Mouse (Mus musculus) CH12.LX (cell line): Measurements from ENCODE around the gene Siah2. TPM values are rescaled to one million over a fixed set of nuclear protein-coding genes. Genes with fewer than 3 reads are reported as not detected.

Source experiments
- DNase-seq: peaks from one replicate; pipeline ENCODE4 v3.0.0-alpha.2; 2013; ENCODE audit errors: extremely low read depth
- H3K27ac ChIP-seq: 2 replicates; pipeline ENCODE4 v1.5.1; 2012; ENCODE audit warnings: low read depth, mild to moderate bottlenecking, control low read depth, moderate library complexity; ENCODE audit not compliant: insufficient read depth
- H3K27me3 ChIP-seq: replicated peaks from 2 replicates; pipeline ENCODE3; 2012; ENCODE audit warnings: inconsistent platforms
- H3K36me3 ChIP-seq, 2 experiments: replicated peaks in 1 of 2; 2 replicates each; pipeline versions ENCODE3 to v1.6.1; 2012; ENCODE audit warnings: inconsistent platforms in 1 of 2, low read length in 1 of 2, mild to moderate bottlenecking in 1 of 2, mixed read lengths in 1 of 2, moderate library complexity in 1 of 2; ENCODE audit not compliant: control insufficient read depth in 1 of 2, insufficient read depth in 1 of 2
- H3K4me1 ChIP-seq, 2 experiments: 2 replicates each; pipeline ENCODE4 v1.6.1; 2012; ENCODE audit warnings: inconsistent platforms in 1 of 2, moderate library complexity in 1 of 2; ENCODE audit not compliant: insufficient read depth in 2 of 2, control insufficient read depth in 1 of 2
- H3K4me2 ChIP-seq: 2 replicates; pipeline ENCODE4 v1.6.1; 2012; ENCODE audit warnings: low read depth, mild to moderate bottlenecking, control low read depth; ENCODE audit not compliant: poor library complexity, insufficient read depth, severe bottlenecking
- H3K4me3 ChIP-seq, 3 experiments: fragments of 150-350 bp in 1 of 3; sonication (generic) in 1 of 3; replicated peaks in 1 of 3; 2 replicates each; pipeline versions ENCODE3 to v1.5.1; 2011 to 2012; ENCODE audit warnings: low read depth in 2 of 3, low read length in 2 of 3, mild to moderate bottlenecking in 2 of 3, moderate library complexity in 2 of 3, control low read depth in 1 of 3, improper control_type of control experiment in 1 of 3, inconsistent platforms in 1 of 3, mixed read lengths in 1 of 3; ENCODE audit not compliant: poor library complexity in 1 of 3
- H3K79me2 ChIP-seq: replicated peaks from 2 replicates; pipeline ENCODE4 v1.6.1; 2012; ENCODE audit warnings: mild to moderate bottlenecking, moderate library complexity; ENCODE audit not compliant: control insufficient read depth, poor library complexity, insufficient read depth, severe bottlenecking; ENCODE audit errors: extremely low read depth
- H3K9ac ChIP-seq: 2 replicates; pipeline ENCODE4 v1.6.1; 2012; ENCODE audit warnings: low read depth, mild to moderate bottlenecking, control low read depth, moderate library complexity; ENCODE audit not compliant: insufficient read depth
- H3K9me3 ChIP-seq: replicated peaks from 2 replicates; pipeline ENCODE3; 2012; ENCODE audit warnings: low read length, inconsistent platforms, mixed read lengths
- BHLHE40 ChIP-seq: IDR thresholded peaks from 2 replicates; pipeline ENCODE4 v1.6.1; 2011; ENCODE audit warnings: mild to moderate bottlenecking, low read depth, low read length, improper control_type of control experiment
- CHD1 ChIP-seq: IDR thresholded peaks from 2 replicates; pipeline ENCODE4 v1.6.1; 2012; ENCODE audit warnings: low read depth, low read length, improper control_type of control experiment, inconsistent platforms
- CHD2 ChIP-seq: IDR thresholded peaks from 2 replicates; pipeline ENCODE4 v1.6.1; 2011; ENCODE audit warnings: low read length, improper control_type of control experiment
- CTCF ChIP-seq, 2 experiments: IDR thresholded peaks in 1 of 2; conservative IDR thresholded peaks in 1 of 2; 2 replicates each; pipeline ENCODE4 v1.5.1; 2011 to 2012; ENCODE audit warnings: low read depth in 2 of 2, low read length in 2 of 2, improper control_type of control experiment in 1 of 2, inconsistent platforms in 1 of 2, mild to moderate bottlenecking in 1 of 2, moderate library complexity in 1 of 2
- E2F4 ChIP-seq: IDR thresholded peaks from 2 replicates; pipeline ENCODE4 v1.6.1; 2011; ENCODE audit warnings: low read depth, low read length, improper control_type of control experiment; ENCODE audit not compliant: insufficient replicate concordance
- ETS1 ChIP-seq: conservative IDR thresholded peaks from 2 replicates; pipeline ENCODE4 v1.6.1; 2012; ENCODE audit warnings: low read depth, mild to moderate bottlenecking, inconsistent platforms, low read length, improper control_type of control experiment, moderate library complexity
- JUND ChIP-seq: conservative IDR thresholded peaks from 2 replicates; pipeline ENCODE4 v1.6.1; 2011; ENCODE audit warnings: low read depth, low read length, improper control_type of control experiment
- KAT2A ChIP-seq: IDR thresholded peaks from 2 replicates; pipeline ENCODE4 v1.6.1; 2012; ENCODE audit warnings: low read length, improper control_type of control experiment, inconsistent platforms; ENCODE audit not compliant: insufficient replicate concordance
- MAFK ChIP-seq: IDR thresholded peaks from 2 replicates; pipeline ENCODE4 v1.6.1; 2011; ENCODE audit warnings: low read length, improper control_type of control experiment; ENCODE audit not compliant: insufficient replicate concordance
- MXI1 ChIP-seq: IDR thresholded peaks from 2 replicates; pipeline ENCODE4 v1.6.1; 2011; ENCODE audit warnings: mild to moderate bottlenecking, low read depth, low read length, improper control_type of control experiment
- POLR2AphosphoS2 ChIP-seq: IDR thresholded peaks from 2 replicates; pipeline ENCODE4 v1.6.1; 2011; ENCODE audit warnings: low read depth, low read length, improper control_type of control experiment
- RCOR1 ChIP-seq: conservative IDR thresholded peaks from 2 replicates; pipeline ENCODE4 v1.6.1; 2012; ENCODE audit warnings: low read depth, mild to moderate bottlenecking, inconsistent platforms, low read length, improper control_type of control experiment
- SIN3A ChIP-seq: IDR thresholded peaks from 2 replicates; pipeline ENCODE4 v1.6.1; 2012; ENCODE audit warnings: low read length, improper control_type of control experiment, inconsistent platforms
- TCF12 ChIP-seq: IDR thresholded peaks from 2 replicates; pipeline ENCODE4 v1.6.1; 2014; ENCODE audit warnings: low read depth, mild to moderate bottlenecking, inconsistent platforms, low read length, improper control_type of control experiment
- UBTF ChIP-seq: IDR thresholded peaks from 2 replicates; pipeline ENCODE4 v1.6.1; 2012; ENCODE audit warnings: low read depth, mild to moderate bottlenecking, inconsistent platforms, low read length, improper control_type of control experiment, moderate library complexity
- USF2 ChIP-seq: conservative IDR thresholded peaks from 2 replicates; pipeline ENCODE4 v1.6.1; 2011; ENCODE audit warnings: low read depth, low read length, improper control_type of control experiment
- ZKSCAN1 ChIP-seq: IDR thresholded peaks from 2 replicates; pipeline ENCODE4 v1.6.1; 2012; ENCODE audit warnings: low read depth, inconsistent platforms, low read length, improper control_type of control experiment, borderline replicate concordance
- ZMIZ1 ChIP-seq: IDR thresholded peaks from 2 replicates; pipeline ENCODE4 v1.6.1; 2012; ENCODE audit warnings: low read depth, mild to moderate bottlenecking, inconsistent platforms, low read length, improper control_type of control experiment
- dilution Hi-C: fragments of 300-500 bp; cut with MboI; formaldehyde crosslinking; loops from 2 replicates; pipeline ENCODE4 v1.14.3; 2020; ENCODE audit warnings: low sequenced_read_pairs; ENCODE audit not compliant: extremely low pct_unique_long_range_greater_than_20kb, extremely low pct_ligation_motif_present
- in situ Hi-C: fragments of 300-500 bp; cut with MboI; formaldehyde crosslinking; loops from 3 replicates; pipeline ENCODE4 v1.14.3; 2019; ENCODE audit warnings: low sequenced_read_pairs, low pct_ligation_motif_present, low pct_unique_long_range_greater_than_20kb, mixed read lengths
- polyA plus RNA-seq: library from polyadenylated mRNA; unstranded; fragments of >175 nt; gene quantifications from 2 replicates; pipeline ENCODE4 v1.2.1, GENCODE M21; 2012; ENCODE audit warnings: low read depth; ENCODE audit not compliant: insufficient read length
- total RNA-seq, 2 experiments: library from RNA; depleted of rRNA; stranded (reverse); fragments of 300-350 nt in 1 of 2; fragments of >200 nt in 1 of 2; gene quantifications; 2 replicates each; pipeline ENCODE4 v1.2.3; 2012 to 2014

Siah2 gene
- total and polyA plus RNA-seq, 3 experiments = 104 to 142 (median 140) TPM

- Histone ChIP-seq H3K9ac (peak overlapping the region; percentile 44; the same call in 1 of the 2 replicates), H3K36me3 (peaks cover 67 to 89% of the 10 kb centered on the region in 2 experiments), H3K79me2 (peaks cover 96% of the 10 kb centered on the region), H3K9me3 (no peaks in the 10 kb centered on the region), H3K4me1 (peaks cover 24 to 93% of the 10 kb centered on the region in 2 experiments), H3K27ac (peak overlapping the region; percentile 24; the same call in 1 of the 2 replicates), H3K4me3 (peak overlapping the region in 2 of 3 experiments; percentile 13 to 44), H3K27me3 (no peaks in the 10 kb centered on the region), H3K4me2 (peak overlapping the region; percentile 77)
- dilution Hi-C loops = no loop called here
- TF ChIP-seq ZMIZ1 (no peak), USF2 (no peak), CHD1 (peak; percentile 91; the same call in 1 of the 2 replicates), SIN3A (0 out of 2 replicates have a peak, but pooled peaks have one; percentile 39), ETS1 (no peak), UBTF (0 out of 2 replicates have a peak, but pooled peaks have one; percentile 10)
- in situ Hi-C loops = loop anchor here (25.0 kb wide), 1 partner anchor 269 kb away; the partner anchor contains the start of gene Tsc22d2
- no peak for DNase-seq
Measured at GRCm38 (mm10) chr3:58680943-58681637, 11.1 kb downstream of the Siah2 start.

GRCm38 (mm10) chr3:58679996-58680395 is 12.2 kb downstream of the Siah2 start:
- H3K9me3 ChIP-seq = no peaks in the 10 kb centered on the region
- in situ Hi-C loops = loop anchor here (25.0 kb wide), 1 partner anchor 268 kb away; the partner anchor contains the start of gene Tsc22d2
- no peak for TF ChIP-seq BHLHE40
- TF ChIP-seq CTCF (conservative IDR thresholded peaks at IDR 0.05 in 1 of 2, IDR thresholded peaks at IDR 0.05 in 1 of 2; ENCODE audit: low read depth in 2 of 2, low read length in 2 of 2) = no peak
- no peak for TF ChIP-seq USF2
- no peak for TF ChIP-seq TCF12
- no peak for TF ChIP-seq RCOR1
- TF ChIP-seq KAT2A = no peak
- no peak for TF ChIP-seq CHD2
- TF ChIP-seq JUND = no peak
- TF ChIP-seq E2F4 = no peak
- no peak for TF ChIP-seq UBTF
- no peak for TF ChIP-seq ZKSCAN1
- TF ChIP-seq POLR2AphosphoS2 = no peak
- no peak for TF ChIP-seq MXI1
- no peak for TF ChIP-seq ETS1
- no peak for TF ChIP-seq MAFK

More at GRCm38 (mm10) chr3:58679996-58680395, 12.2 kb downstream of the Siah2 start:
- Histone ChIP-seq H3K79me2 (peaks cover 96% of the 10 kb centered on the region), H3K27ac (peak overlapping the region; percentile 51), H3K4me2 (peak overlapping the region; percentile 76), H3K9ac (peak overlapping the region; percentile 44; the same call in 1 of the 2 replicates), H3K36me3 (peaks cover 70 to 89% of the 10 kb centered on the region in 2 experiments), H3K27me3 (no peaks in the 10 kb centered on the region), H3K4me1 (peaks cover 30 to 93% of the 10 kb centered on the region in 2 experiments), H3K4me3 (peak overlapping the region in 1 of 3 experiments; percentile 11)
- DNase-seq = no peak
- dilution Hi-C loops = no loop called here
